Mouse (Mus musculus) telencephalon, adult 2 months (tissue): ENCODE measurements at regions not wholly inside any gene's neighbourhood (a gene's known extent, or its start where the extent isn't known, plus 50 kb on each side); places are given as distances from the start of the nearest gene placed in this dataset.
A peak's percentile ranks its signal among the peaks of the same experiment; 100 is the strongest.

ENCODE experiments used
- DNase-seq: peaks from one replicate; pipeline ENCODE4 v3.0.0-alpha.2; 2011; ENCODE audit warnings: low read depth, low spot score

DNA sequence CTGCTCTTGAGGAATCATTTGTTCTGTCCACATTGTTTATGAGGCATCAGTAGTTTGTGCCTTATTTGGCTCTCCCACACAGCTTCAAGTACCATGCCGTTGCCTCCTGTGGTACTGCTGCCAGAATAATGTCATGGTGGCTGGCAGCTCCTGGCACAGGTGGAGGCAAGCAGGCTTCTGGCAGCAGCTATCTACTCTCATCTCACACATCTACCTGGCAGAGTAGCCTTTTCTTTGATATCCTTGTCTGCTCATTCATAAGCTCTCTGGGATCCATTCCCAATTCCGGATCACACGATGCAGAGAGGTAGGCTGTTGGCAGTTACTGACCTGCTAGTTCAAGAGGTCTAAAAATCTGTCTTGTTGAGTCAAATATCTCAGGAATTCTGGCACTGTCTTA lies 373.6 kb upstream of the Depdc1a start:
- no peak for DNase-seq

DNA sequence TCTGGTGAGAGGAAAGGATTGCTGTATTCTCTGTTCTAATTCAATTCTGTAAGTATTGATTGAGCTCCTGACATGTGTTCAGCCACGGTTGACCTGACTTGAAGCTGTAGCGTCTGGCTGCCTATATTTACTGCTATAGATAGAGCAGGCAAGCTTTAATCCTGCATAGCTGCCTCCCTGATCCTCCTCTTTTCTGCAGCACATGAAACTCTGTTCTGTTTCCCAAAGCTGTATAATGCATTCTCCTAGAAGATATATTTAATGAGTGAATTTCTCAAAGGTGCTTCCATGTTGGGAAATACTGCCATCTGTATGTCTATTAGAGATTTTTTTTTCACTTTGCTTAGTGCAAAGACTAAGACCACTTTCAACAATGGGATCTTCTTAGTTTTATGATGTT lies 351.4 kb upstream of the Depdc1a start:
- peak; percentile 26 for DNase-seq

GRCm38 (mm10) chr3:159181504-159181903 lies 313.7 kb upstream of the Depdc1a start:
- DNase-seq, result no peak

DNA sequence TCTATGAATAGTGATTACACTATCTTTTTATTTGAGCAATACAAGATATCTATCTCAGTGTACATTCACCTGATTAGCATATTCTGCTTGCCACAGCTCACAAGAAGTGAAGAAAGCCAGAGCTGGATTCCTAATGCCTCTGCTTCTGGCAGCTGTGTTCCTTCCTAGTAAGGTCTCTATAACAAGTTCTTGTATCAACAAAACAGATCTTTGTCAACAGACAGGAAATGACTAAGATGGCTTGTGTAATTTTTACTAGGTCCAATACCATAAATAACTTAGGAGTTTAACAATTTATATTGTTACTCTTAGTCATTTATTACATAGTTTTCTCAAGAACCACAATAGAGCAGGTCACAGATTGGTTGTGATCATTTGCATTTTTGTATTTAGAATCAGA lies 302.0 kb upstream of the Depdc1a start:
- no peak for DNase-seq
